Mouse (Mus musculus) lung, adult 2 months (tissue): ENCODE measurements around the gene Qdpr.

Source experiments
- CTCF ChIP-seq: fragments of 200-500 bp; IDR thresholded peaks from 2 replicates; pipeline ENCODE4 v1.5.1; 2011; ENCODE audit warnings: mild to moderate bottlenecking, low read length, control low read depth; ENCODE audit not compliant: insufficient read depth
- POLR2A ChIP-seq: fragments of 200-500 bp; IDR thresholded peaks from 2 replicates; pipeline ENCODE4 v1.6.1; 2011; ENCODE audit warnings: low read depth, mild to moderate bottlenecking, control low read depth, low read length, borderline replicate concordance; ENCODE audit errors: extremely low read depth

GRCm38 (mm10) chr5:45472880-45473450 lies 22.9 kb upstream of the Qdpr start:
- TF ChIP-seq CTCF (no peak), POLR2A (no peak)
